Mouse (Mus musculus): ENCODE data around the gene Prph.
A peak's percentile ranks its signal among the peaks of the same experiment; 100 is the strongest.

The Prph gene

GRCm38 (mm10) chr15:99078181-99078910 is 23.4 kb downstream of the Prph start:
- DNase-seq, result no peak

- DNase-seq, result no peak
Observed at GRCm38 (mm10) chr15:99079804-99080203, 24.8 kb downstream of the Prph start.

- no peak for DNase-seq
Observed at GRCm38 (mm10) chr15:99082322-99082721, 27.3 kb downstream of the Prph start.

- DNase-seq, result no peak
Observed at GRCm38 (mm10) chr15:99082840-99083239, 27.9 kb downstream of the Prph start.

GRCm38 (mm10) chr15:99083258-99083657 is 28.3 kb downstream of the Prph start:
- peak; percentile 23 for DNase-seq

GRCm38 (mm10) chr15:99083867-99084557 is 29.0 kb downstream of the Prph start:
- no peak for DNase-seq

- DNase-seq, result no peak
Observed at GRCm38 (mm10) chr15:99084618-99085017, 29.6 kb downstream of the Prph start.

GRCm38 (mm10) chr15:99085997-99086396 is 31.0 kb downstream of the Prph start:
- no peak for DNase-seq

- no peak for DNase-seq
Observed at GRCm38 (mm10) chr15:99087253-99088075, 32.5 kb downstream of the Prph start, which contains the start of gene C1ql4. Gene C1ql4 (minus strand): TSS chr15:99087817.

GRCm38 (mm10) chr15:99088292-99088691 is 33.3 kb downstream of the Prph start:
- DNase-seq, result peak; percentile 47

- no peak for DNase-seq
Observed at GRCm38 (mm10) chr15:99089069-99089468, 34.1 kb downstream of the Prph start.

- no peak for DNase-seq
Observed at GRCm38 (mm10) chr15:99092870-99093269, 37.9 kb downstream of the Prph start, which contains the start of gene Dnajc22. Gene Dnajc22 (plus strand): TSS chr15:99093170.

GRCm38 (mm10) chr15:99093291-99094258 is 38.6 kb downstream of the Prph start:
- no peak for DNase-seq

- DNase-seq, result no peak
Observed at GRCm38 (mm10) chr15:99094631-99095270, 39.8 kb downstream of the Prph start.

GRCm38 (mm10) chr15:99095356-99095755 is 40.4 kb downstream of the Prph start:
- no peak for DNase-seq

- no peak for DNase-seq
Observed at GRCm38 (mm10) chr15:99096061-99096793, 41.3 kb downstream of the Prph start.

- DNase-seq, result peak; percentile 21
Observed at GRCm38 (mm10) chr15:99096831-99097500, 42.0 kb downstream of the Prph start.

GRCm38 (mm10) chr15:99097840-99098492 is 43.0 kb downstream of the Prph start:
- DNase-seq, result peak; percentile 17

- no peak for DNase-seq
Observed at GRCm38 (mm10) chr15:99098493-99098861, 43.5 kb downstream of the Prph start.

GRCm38 (mm10) chr15:99099139-99099556 is 44.2 kb downstream of the Prph start:
- peak; percentile 26 for DNase-seq

All from right cerebral cortex, postnatal 25 days (tissue).